Mouse (Mus musculus): Measurements from ENCODE around the gene Mecom. TPM values are rescaled to one million over a fixed set of nuclear protein-coding genes. Genes with fewer than 3 reads are reported as not detected.

The Mecom gene
- total RNA-seq, 1 experiment: 2.3 TPM

DNA sequence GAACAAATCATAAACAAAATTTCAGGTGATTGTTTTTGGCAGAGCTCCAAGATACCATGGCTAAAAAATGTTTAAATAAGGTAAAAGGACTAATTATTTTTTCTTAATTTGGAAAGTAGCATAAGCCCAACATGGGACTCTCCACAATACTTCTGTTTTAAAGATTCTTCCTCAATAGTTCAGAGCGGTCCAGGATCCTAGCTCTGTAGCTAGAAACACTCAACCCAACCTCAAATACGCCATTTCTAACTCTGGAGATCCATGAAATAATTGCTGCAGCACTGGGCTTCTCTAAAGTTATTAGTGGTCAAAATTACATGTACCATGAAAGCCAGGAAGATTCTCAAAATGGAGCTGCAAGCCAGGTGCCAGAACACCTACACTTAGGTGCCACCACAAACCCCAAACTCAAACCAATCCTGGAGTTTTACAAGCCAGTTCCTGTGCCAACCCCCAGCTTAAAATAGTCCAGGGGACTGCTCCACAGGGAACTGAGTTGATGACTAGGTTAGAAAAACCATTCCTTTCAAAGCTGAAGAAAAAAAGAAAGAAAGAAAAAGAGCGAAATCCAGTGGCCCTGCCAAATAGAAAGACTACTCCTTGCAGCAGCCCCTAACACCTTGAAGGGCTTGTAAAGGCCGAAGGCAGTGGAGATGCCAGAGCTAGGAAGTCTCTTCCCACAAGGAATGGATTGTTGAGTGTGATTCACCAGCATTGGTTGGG, 102.4 kb downstream of the Mecom start:
- in situ Hi-C loops (cut with MboI; ENCODE audit: low sequenced_read_pairs in 2 of 2, unreplicated experiment in 2 of 2): no loop called here
- no peak overlapping the region for H3K4me3 ChIP-seq (ENCODE audit: insufficient read depth in 1 of 2, low read depth in 1 of 2, low read length in 2 of 2, poor library complexity in 1 of 2, severe bottlenecking in 1 of 2)
- no peak for DNase-seq (ENCODE audit: low read depth, low spot score)
- H3K36me3 ChIP-seq (ENCODE audit: control insufficient read depth, insufficient read depth, low read length, poor library complexity, severe bottlenecking): no peaks in the 10 kb centered on the region
- TF ChIP-seq CHD2 (IDR thresholded peaks at IDR 0.05; ENCODE audit: low read depth, low read length): no peak
- H3K9me3 ChIP-seq (ENCODE audit: control insufficient read depth, insufficient read depth, low read depth, low read length): no peaks in the 10 kb centered on the region
- no peak overlapping the region for H3K27ac ChIP-seq (ENCODE audit: insufficient read depth, low read depth, low read length, poor library complexity, severe bottlenecking)
- no peak overlapping the region for H3K9ac ChIP-seq (ENCODE audit: insufficient read depth, low read depth, low read length, poor library complexity, severe bottlenecking)
- no peaks in the 10 kb centered on the region for H3K4me1 ChIP-seq (ENCODE audit: control insufficient read depth in 2 of 2, insufficient read depth in 2 of 2, low read length in 2 of 2, poor library complexity in 1 of 2)

DNA sequence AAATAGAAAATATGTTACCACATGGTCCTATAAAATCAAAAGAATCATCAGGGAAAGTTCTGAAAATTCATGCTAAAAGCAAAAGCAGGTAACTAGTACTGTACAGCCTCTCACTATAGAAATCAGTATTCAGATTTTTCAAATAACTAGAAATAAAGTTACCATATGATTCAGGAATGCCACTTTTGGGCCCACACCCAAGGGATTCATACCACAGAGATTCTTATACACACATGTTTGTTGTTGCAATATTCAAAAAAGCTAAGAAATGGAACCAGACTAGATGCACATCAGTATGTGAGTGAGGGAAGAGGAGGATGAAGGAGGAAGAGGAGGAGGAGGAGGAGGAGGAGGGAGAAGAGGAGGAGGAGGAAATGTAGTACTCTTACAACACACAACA, 106.2 kb downstream of the Mecom start:
- no peak overlapping the region for H3K9ac ChIP-seq (ENCODE audit: insufficient read depth, low read depth, low read length, poor library complexity, severe bottlenecking)
- no peaks in the 10 kb centered on the region for H3K4me1 ChIP-seq (ENCODE audit: control insufficient read depth in 2 of 2, insufficient read depth in 2 of 2, low read length in 2 of 2, poor library complexity in 1 of 2)
- no peaks in the 10 kb centered on the region for H3K36me3 ChIP-seq (ENCODE audit: control insufficient read depth, insufficient read depth, low read length, poor library complexity, severe bottlenecking)
- no peak overlapping the region for H3K27ac ChIP-seq (ENCODE audit: insufficient read depth, low read depth, low read length, poor library complexity, severe bottlenecking)
- TF ChIP-seq ZC3H11A (IDR thresholded peaks at IDR 0.05; ENCODE audit: borderline replicate concordance, low read depth, low read length): no peak
- TF ChIP-seq ZNF384 (IDR thresholded peaks at IDR 0.05; ENCODE audit: low read depth, low read length): no peak
- no peak for TF ChIP-seq CHD2 (IDR thresholded peaks at IDR 0.05; ENCODE audit: low read depth, low read length)
- no peak for TF ChIP-seq MAFK (IDR thresholded peaks at IDR 0.05; ENCODE audit: insufficient read depth, low read depth, low read length)
- no peak for TF ChIP-seq HCFC1 (IDR thresholded peaks at IDR 0.05; ENCODE audit: borderline replicate concordance, insufficient read depth, low read length)
- no peaks in the 10 kb centered on the region for H3K9me3 ChIP-seq (ENCODE audit: control insufficient read depth, insufficient read depth, low read depth, low read length)
- in situ Hi-C loops (cut with MboI; ENCODE audit: low sequenced_read_pairs in 2 of 2, unreplicated experiment in 2 of 2): no loop called here
- no peak overlapping the region for H3K4me3 ChIP-seq (ENCODE audit: insufficient read depth in 1 of 2, low read depth in 1 of 2, low read length in 2 of 2, poor library complexity in 1 of 2, severe bottlenecking in 1 of 2)
- DNase-seq (ENCODE audit: low read depth, low spot score): no peak

DNA sequence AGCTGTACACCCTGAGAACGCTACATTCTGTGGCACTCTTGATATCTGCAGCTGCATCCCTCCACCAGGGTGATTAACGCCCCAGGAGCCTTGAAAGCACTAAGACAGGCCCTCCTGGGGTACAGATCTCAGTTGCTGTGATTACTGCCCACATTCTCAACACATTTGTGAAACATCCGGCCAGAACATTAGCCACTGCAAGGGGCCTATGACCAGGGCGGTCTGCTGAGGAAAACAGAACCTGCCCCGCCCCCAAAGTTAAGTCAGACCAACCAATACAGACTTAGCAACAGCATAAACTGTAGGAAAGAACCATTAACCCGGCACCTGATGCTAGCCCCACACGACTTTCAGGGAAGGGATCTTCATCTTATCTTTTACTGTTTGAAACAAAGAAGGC, 109.8 kb downstream of the Mecom start:
- Histone ChIP-seq H3K27ac (ENCODE audit: insufficient read depth, low read depth, low read length, poor library complexity, severe bottlenecking) (no peak overlapping the region), H3K4me1 (ENCODE audit: control insufficient read depth in 2 of 2, insufficient read depth in 2 of 2, low read length in 2 of 2, poor library complexity in 1 of 2) (no peaks in the 10 kb centered on the region), H3K9ac (ENCODE audit: insufficient read depth, low read depth, low read length, poor library complexity, severe bottlenecking) (no peak overlapping the region), H3K4me3 (ENCODE audit: insufficient read depth in 1 of 2, low read depth in 1 of 2, low read length in 2 of 2, poor library complexity in 1 of 2, severe bottlenecking in 1 of 2) (no peak overlapping the region), H3K36me3 (ENCODE audit: control insufficient read depth, insufficient read depth, low read length, poor library complexity, severe bottlenecking) (no peaks in the 10 kb centered on the region), H3K9me3 (ENCODE audit: control insufficient read depth, insufficient read depth, low read depth, low read length) (no peaks in the 10 kb centered on the region)
- TF ChIP-seq ZNF384 (IDR thresholded peaks at IDR 0.05; ENCODE audit: low read depth, low read length) (no peak), ZC3H11A (IDR thresholded peaks at IDR 0.05; ENCODE audit: borderline replicate concordance, low read depth, low read length) (no peak), MAFK (IDR thresholded peaks at IDR 0.05; ENCODE audit: insufficient read depth, low read depth, low read length) (no peak), HCFC1 (IDR thresholded peaks at IDR 0.05; ENCODE audit: borderline replicate concordance, insufficient read depth, low read length) (no peak), CHD2 (IDR thresholded peaks at IDR 0.05; ENCODE audit: low read depth, low read length) (no peak)
- no peak for DNase-seq (ENCODE audit: low read depth, low spot score)
- in situ Hi-C loops (cut with MboI; ENCODE audit: low sequenced_read_pairs in 2 of 2, unreplicated experiment in 2 of 2): no loop called here

DNA sequence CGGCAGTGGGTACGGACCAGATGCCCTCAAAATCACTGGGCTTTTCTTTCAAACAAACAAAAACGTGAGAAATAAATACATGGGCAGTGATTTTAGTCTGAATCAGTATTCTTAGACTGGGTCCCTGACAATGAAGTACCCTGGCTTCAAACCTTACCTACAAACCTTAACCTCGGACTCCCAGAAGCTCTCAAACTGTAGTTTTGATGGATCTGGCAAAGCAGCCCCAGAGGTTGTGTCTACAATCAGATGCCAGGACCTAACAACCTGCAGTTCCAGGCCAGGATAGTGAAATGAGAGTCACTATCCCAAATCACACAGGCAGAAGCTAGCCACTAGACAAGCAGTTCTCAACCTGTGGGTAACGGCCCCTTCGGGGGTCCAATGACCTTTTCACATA, 111.2 kb downstream of the Mecom start:
- Histone ChIP-seq H3K9ac (ENCODE audit: insufficient read depth, low read depth, low read length, poor library complexity, severe bottlenecking) (no peak overlapping the region), H3K27ac (ENCODE audit: insufficient read depth, low read depth, low read length, poor library complexity, severe bottlenecking) (no peak overlapping the region), H3K4me3 (ENCODE audit: insufficient read depth in 1 of 2, low read depth in 1 of 2, low read length in 2 of 2, poor library complexity in 1 of 2, severe bottlenecking in 1 of 2) (no peak overlapping the region), H3K4me1 (ENCODE audit: control insufficient read depth in 2 of 2, insufficient read depth in 2 of 2, low read length in 2 of 2, poor library complexity in 1 of 2) (no peaks in the 10 kb centered on the region), H3K36me3 (ENCODE audit: control insufficient read depth, insufficient read depth, low read length, poor library complexity, severe bottlenecking) (no peaks in the 10 kb centered on the region), H3K9me3 (ENCODE audit: control insufficient read depth, insufficient read depth, low read depth, low read length) (no peaks in the 10 kb centered on the region)
- TF ChIP-seq MAFK (IDR thresholded peaks at IDR 0.05; ENCODE audit: insufficient read depth, low read depth, low read length) (no peak), HCFC1 (IDR thresholded peaks at IDR 0.05; ENCODE audit: borderline replicate concordance, insufficient read depth, low read length) (no peak), CHD2 (IDR thresholded peaks at IDR 0.05; ENCODE audit: low read depth, low read length) (no peak), ZC3H11A (IDR thresholded peaks at IDR 0.05; ENCODE audit: borderline replicate concordance, low read depth, low read length) (no peak), ZNF384 (IDR thresholded peaks at IDR 0.05; ENCODE audit: low read depth, low read length) (no peak)
- DNase-seq (ENCODE audit: low read depth, low spot score): no peak
- in situ Hi-C loops (cut with MboI; ENCODE audit: low sequenced_read_pairs in 2 of 2, unreplicated experiment in 2 of 2): no loop called here

DNA sequence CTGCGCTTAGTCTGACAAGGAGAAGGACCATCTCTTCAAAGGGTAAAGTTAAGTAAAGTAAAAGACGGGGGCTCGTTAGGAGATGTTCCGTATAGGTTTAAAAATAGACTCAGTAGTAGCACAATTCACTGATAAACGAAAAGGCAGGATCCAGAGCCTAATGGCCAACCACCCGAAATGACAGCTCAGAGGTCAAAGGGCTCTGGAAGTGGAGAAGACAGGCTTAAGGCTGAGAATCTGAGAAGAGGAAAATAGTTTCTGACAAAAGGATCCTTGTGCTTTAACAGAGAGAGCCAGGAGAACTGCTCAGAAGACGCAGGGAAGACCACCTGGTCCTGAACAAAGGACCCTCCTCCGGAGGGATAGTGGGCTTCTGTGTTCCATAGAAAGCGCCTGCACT, 111.7 kb downstream of the Mecom start:
- DNase-seq (ENCODE audit: low read depth, low spot score): no peak
- in situ Hi-C loops (cut with MboI; ENCODE audit: low sequenced_read_pairs in 2 of 2, unreplicated experiment in 2 of 2): no loop called here
- no peak for TF ChIP-seq ZC3H11A (IDR thresholded peaks at IDR 0.05; ENCODE audit: borderline replicate concordance, low read depth, low read length)
- no peak for TF ChIP-seq CHD2 (IDR thresholded peaks at IDR 0.05; ENCODE audit: low read depth, low read length)
- no peak for TF ChIP-seq ZNF384 (IDR thresholded peaks at IDR 0.05; ENCODE audit: low read depth, low read length)
- no peak for TF ChIP-seq HCFC1 (IDR thresholded peaks at IDR 0.05; ENCODE audit: borderline replicate concordance, insufficient read depth, low read length)
- no peak for TF ChIP-seq MAFK (IDR thresholded peaks at IDR 0.05; ENCODE audit: insufficient read depth, low read depth, low read length)
- H3K4me1 ChIP-seq (ENCODE audit: control insufficient read depth in 2 of 2, insufficient read depth in 2 of 2, low read length in 2 of 2, poor library complexity in 1 of 2): no peaks in the 10 kb centered on the region
- H3K4me3 ChIP-seq (ENCODE audit: insufficient read depth in 1 of 2, low read depth in 1 of 2, low read length in 2 of 2, poor library complexity in 1 of 2, severe bottlenecking in 1 of 2): no peak overlapping the region
- H3K9me3 ChIP-seq (ENCODE audit: control insufficient read depth, insufficient read depth, low read depth, low read length): no peaks in the 10 kb centered on the region
- H3K36me3 ChIP-seq (ENCODE audit: control insufficient read depth, insufficient read depth, low read length, poor library complexity, severe bottlenecking): no peaks in the 10 kb centered on the region
- no peak overlapping the region for H3K27ac ChIP-seq (ENCODE audit: insufficient read depth, low read depth, low read length, poor library complexity, severe bottlenecking)
- no peak overlapping the region for H3K9ac ChIP-seq (ENCODE audit: insufficient read depth, low read depth, low read length, poor library complexity, severe bottlenecking)
